Mouse (Mus musculus) thymus, adult 2 months (tissue): ENCODE data around the gene Srms. TPM values are rescaled to one million over a fixed set of nuclear protein-coding genes. Genes with fewer than 3 reads are reported as not detected.

ENCODE experiments used
- DNase-seq: peaks from one replicate; pipeline ENCODE4 v3.0.0; 2021
- H3K27ac ChIP-seq: fragments of 200-500 bp; 2 replicates; pipeline ENCODE4 v1.5.1; 2012; ENCODE audit warnings: low read length, control low read depth; ENCODE audit not compliant: control insufficient read depth, insufficient read depth
- H3K27me3 ChIP-seq: fragments of 200-500 bp; 2 replicates; pipeline ENCODE4 v1.6.1; 2012; ENCODE audit warnings: mild to moderate bottlenecking, low read length, moderate library complexity, mixed read lengths; ENCODE audit not compliant: control insufficient read depth, insufficient read depth
- H3K36me3 ChIP-seq: fragments of 200-500 bp; 2 replicates; pipeline ENCODE4 v1.6.1; 2012; ENCODE audit warnings: mild to moderate bottlenecking, low read length, moderate library complexity; ENCODE audit not compliant: control insufficient read depth, insufficient read depth
- H3K4me1 ChIP-seq: fragments of 200-500 bp; replicated peaks from 2 replicates; pipeline ENCODE4 v1.6.1; 2012; ENCODE audit warnings: low read length; ENCODE audit not compliant: control insufficient read depth, insufficient read depth
- H3K4me3 ChIP-seq: fragments of 200-500 bp; 2 replicates; pipeline ENCODE4 v1.5.1; 2012; ENCODE audit warnings: mild to moderate bottlenecking, low read length, control low read depth, moderate library complexity; ENCODE audit not compliant: control insufficient read depth, insufficient read depth
- CTCF ChIP-seq: fragments of 200-500 bp; IDR thresholded peaks from 2 replicates; pipeline ENCODE4 v1.5.1; 2012; ENCODE audit warnings: mild to moderate bottlenecking, control low read depth, low read length, moderate library complexity, borderline replicate concordance; ENCODE audit not compliant: control insufficient read depth, poor library complexity, insufficient read depth; ENCODE audit errors: extremely low read depth
- POLR2A ChIP-seq: fragments of 200-500 bp; IDR thresholded peaks from 2 replicates; pipeline ENCODE4 v1.6.1; 2012; ENCODE audit warnings: mild to moderate bottlenecking, low read length, control low read depth, moderate library complexity; ENCODE audit not compliant: control insufficient read depth, poor library complexity, insufficient read depth; ENCODE audit errors: extremely low read depth
- WGBS: fragments of 180-500 bp; shearing (Covaris S2); methylation state at CpG from one replicate; pipeline ENCODE4 v1.1.7; 2018; 5-methylcytosine and 5-hydroxymethylcytosine counted together
- polyA plus RNA-seq: library from polyadenylated mRNA; depleted of rRNA; stranded (reverse); fragments of >200 nt; gene quantifications from 2 replicates; pipeline ENCODE4 v1.2.3, GENCODE M21; 2012; rRNA removed

Gene Srms
- polyA plus RNA-seq: 0.71 and 0.86 TPM in 2 replicates

DNA sequence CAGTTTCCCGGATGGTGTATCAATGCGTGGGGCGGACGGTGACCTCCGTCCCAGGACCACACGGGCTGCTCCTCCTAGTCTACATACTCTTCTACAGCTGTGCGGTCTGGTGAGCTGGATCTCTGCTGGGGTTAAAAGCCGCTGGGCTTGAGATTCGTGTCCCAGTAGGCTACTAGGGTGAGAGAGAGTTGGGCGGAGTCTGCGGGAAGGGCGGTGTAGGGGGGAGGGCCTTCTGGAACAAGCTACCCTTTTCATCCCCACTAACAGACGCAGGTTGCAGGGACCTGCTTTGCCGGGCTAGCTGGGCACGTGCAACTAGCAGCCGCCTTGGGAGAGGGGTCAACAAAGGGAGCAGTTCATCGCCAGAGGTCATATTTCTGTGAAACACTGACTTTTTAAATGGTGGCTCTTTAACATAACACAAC, at the start of gene Srms:
Gene Srms (minus strand): TSS at position 165 of the 425 bp plus-strand sequence.
- peak; percentile 39 for DNase-seq

DNA sequence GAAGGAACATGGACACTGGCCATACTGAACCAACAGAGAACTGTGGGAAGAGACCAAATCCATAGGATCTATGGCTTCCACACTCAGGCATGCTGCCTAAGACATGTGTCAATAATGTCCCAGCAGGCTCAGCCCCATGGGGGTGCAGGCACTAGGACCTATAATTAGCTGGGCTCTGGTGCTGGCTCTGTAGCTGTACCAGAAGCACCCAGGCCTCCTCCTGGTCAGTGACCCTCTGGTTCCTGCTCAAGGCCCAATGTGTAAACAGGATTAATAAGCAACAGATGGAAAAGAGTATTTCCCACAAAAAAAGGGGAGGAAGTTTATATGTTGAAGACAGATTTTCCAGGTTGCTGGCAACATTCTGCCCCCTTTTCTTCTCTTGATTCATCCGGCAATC, 40.3 kb upstream of the Srms start:
- TF ChIP-seq CTCF (no peak), POLR2A (no peak)
- Histone ChIP-seq H3K4me1 (no peaks in the 10 kb centered on the region), H3K4me3 (no peak overlapping the region), H3K27me3 (no peaks in the 10 kb centered on the region), H3K36me3 (peaks cover 38% of the 10 kb centered on the region), H3K27ac (no peak overlapping the region)
- no peak for DNase-seq
- WGBS: 92% methylated on average over 1 of the region's 1 CpGs

More for the DNA sequence above, at the start of gene Srms:
- peaks cover 15% of the 10 kb centered on the region for H3K4me1 ChIP-seq
- peak within 1 kb of the TSS; percentile 31 for H3K4me3 ChIP-seq
- H3K27me3 ChIP-seq: no peaks in the 10 kb centered on the region; the same call in 1 of the 2 replicates
- no peak within 1 kb of the TSS for H3K27ac ChIP-seq
- no peaks in the 10 kb centered on the region for H3K36me3 ChIP-seq
- TF ChIP-seq POLR2A (no peak), CTCF (no peak)
- WGBS: under 1% methylated on average over 17 of the region's 17 CpGs

DNA sequence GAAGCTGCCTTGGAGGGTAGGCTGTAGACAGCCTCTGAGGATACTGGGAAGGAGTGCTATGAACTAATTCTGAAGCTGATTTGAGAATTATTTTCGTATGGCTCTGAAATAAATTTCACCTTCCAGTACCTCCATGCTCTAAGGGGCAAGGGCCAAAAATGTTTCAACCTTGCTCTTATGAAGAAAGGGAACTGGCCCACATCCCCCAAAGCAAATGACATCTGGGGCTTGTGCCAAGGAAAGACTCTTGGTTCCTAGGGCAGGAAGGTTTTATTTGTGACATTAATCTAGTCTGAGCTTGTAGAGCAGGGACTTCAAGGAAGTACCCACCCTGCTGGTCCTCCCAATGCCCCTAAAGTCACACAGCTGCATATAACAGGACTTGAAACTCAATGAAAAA, 38.9 kb upstream of the Srms start:
- Histone ChIP-seq H3K4me1 (no peaks in the 10 kb centered on the region), H3K4me3 (no peak overlapping the region), H3K27ac (no peak overlapping the region), H3K27me3 (no peaks in the 10 kb centered on the region), H3K36me3 (peaks cover 35% of the 10 kb centered on the region)
- no peak for DNase-seq
- TF ChIP-seq CTCF (no peak), POLR2A (no peak)
- WGBS: 97% methylated on average over 1 of the region's 1 CpGs

DNA sequence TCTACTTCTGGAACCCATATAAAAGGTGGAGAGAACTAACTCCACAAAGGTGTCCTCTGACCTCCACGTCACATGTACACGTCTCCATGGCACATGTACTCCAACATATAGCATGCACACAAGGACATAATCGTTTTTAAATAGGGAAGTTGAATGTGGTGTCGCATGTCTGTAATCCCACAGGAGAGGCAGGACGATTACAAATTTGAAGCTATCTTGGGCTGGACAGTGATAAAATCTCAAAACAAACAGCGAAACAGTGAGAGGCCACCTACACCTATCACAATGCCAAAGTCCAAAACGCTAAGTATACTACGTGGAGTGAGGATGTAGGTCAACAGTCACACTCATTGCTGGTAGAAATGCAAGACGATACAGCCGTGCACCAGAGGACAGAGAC, 36.2 kb upstream of the Srms start:
- Histone ChIP-seq H3K27ac (no peak overlapping the region), H3K27me3 (no peaks in the 10 kb centered on the region)
- WGBS: 88% methylated on average over 10 of the region's 10 CpGs

DNA sequence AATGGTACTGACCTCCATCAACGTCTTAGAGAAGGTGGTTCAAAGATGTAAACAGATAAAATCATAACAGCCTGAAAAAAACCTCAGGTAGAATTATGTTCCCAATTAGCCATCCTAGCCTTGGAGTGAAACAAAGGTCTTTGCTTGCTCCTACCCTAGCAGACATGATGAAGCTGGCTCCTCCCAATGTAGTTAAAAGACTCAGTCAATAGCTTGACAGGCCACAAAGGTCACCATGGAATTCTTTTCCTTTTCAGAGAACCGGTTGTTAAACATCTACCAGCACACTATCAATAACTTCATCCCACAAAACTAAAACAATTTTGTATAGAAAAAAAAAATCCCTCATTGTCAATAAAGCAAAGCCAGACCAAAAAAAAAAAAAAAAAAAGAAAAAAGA, 32.0 kb upstream of the Srms start:
- peaks cover 21% of the 10 kb centered on the region for H3K4me1 ChIP-seq
- TF ChIP-seq POLR2A (no peak), CTCF (no peak)
- peaks cover 3% of the 10 kb centered on the region; the same call in 1 of the 2 replicates for H3K36me3 ChIP-seq
- 88% methylated on average over 2 of the region's 2 CpGs for WGBS
- H3K4me3 ChIP-seq: no peak overlapping the region
- H3K27me3 ChIP-seq: no peaks in the 10 kb centered on the region
- no peak for DNase-seq
- no peak overlapping the region for H3K27ac ChIP-seq

More for the DNA sequence above, 36.2 kb upstream of the Srms start:
- TF ChIP-seq POLR2A (no peak), CTCF (no peak)
- Histone ChIP-seq H3K4me3 (no peak overlapping the region), H3K4me1 (no peaks in the 10 kb centered on the region), H3K36me3 (peaks cover 15% of the 10 kb centered on the region)
- DNase-seq: no peak

DNA sequence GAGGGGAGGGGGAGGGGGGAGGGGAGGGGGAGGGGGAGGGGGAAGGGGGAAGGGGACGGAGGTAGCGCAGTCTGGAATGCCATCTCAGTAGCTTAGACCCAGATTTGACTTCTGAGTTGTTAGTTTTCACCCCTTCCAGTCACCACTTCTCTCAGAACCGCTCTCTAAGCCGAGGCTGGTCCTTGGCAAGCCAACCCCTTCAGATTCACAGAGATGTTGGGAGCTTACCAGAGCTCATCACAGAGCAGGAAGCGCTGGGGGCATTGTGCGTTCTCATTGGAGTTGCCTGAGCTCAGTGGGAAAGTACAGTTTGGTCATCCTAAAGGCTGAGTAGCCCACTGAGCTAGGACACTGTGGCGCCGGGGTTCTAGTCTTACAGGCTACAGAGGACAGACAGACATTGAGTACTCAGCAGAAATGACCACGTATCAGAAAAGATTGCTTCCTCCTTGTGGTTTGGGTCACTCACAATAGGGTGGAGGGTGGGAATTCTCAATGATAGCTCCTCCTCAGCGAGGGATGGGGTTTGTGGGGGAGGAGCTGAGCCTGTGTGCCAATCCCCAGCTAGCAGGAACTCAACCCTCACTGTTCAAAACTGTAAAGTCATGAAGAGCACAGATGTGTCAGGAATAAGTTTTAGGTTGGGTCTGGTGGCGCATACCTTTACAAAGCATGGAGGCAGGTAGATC, 30.9 kb upstream of the Srms start:
- TF ChIP-seq CTCF (no peak), POLR2A (no peak)
- 12% methylated on average over 11 of the region's 11 CpGs for WGBS
- peaks cover 5% of the 10 kb centered on the region; the same call in 1 of the 2 replicates for H3K36me3 ChIP-seq
- no peak for DNase-seq
- peaks cover 31% of the 10 kb centered on the region for H3K4me1 ChIP-seq
- no peak overlapping the region for H3K4me3 ChIP-seq
- no peaks in the 10 kb centered on the region for H3K27me3 ChIP-seq
- H3K27ac ChIP-seq: no peak overlapping the region

DNA sequence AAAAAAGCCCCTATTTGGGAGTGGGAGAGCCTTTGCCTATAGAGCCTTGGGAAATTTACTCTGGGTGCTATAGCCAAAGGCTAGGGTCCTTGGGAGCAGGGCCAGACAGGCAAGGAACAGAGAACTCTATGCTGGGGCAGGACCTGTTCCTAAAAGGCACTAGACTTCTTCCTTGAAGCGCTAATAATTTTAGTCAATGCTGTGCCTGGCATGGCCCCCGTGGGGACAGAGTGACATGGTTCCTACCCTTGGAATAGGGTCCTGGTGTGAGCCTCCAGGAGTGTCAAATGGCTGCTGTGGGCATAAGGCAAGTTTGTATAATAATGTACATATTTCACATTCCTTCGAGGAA, 29.3 kb upstream of the Srms start:
- no peaks in the 10 kb centered on the region for H3K27me3 ChIP-seq
- no peak overlapping the region for H3K27ac ChIP-seq
- H3K4me3 ChIP-seq: no peak overlapping the region
- no peak for TF ChIP-seq POLR2A
- TF ChIP-seq CTCF: no peak
- peaks cover 31% of the 10 kb centered on the region for H3K4me1 ChIP-seq
- no peak for DNase-seq
- peaks cover 16% of the 10 kb centered on the region for H3K36me3 ChIP-seq
- WGBS: 64% methylated on average over 3 of the region's 3 CpGs
